Mouse (Mus musculus) liver, adult 2 months (tissue): Measurements from ENCODE around the gene H2al1a.
"Not testable (repeated sequence)": the region's sequence is repeated elsewhere in the genome, so short reads cannot be mapped to it uniquely, and the experiment has no call there.

Source experiments
- CTCF ChIP-seq: fragments of 200-500 bp; IDR thresholded peaks from 2 replicates; pipeline ENCODE4 v1.5.1; 2011; ENCODE audit warnings: low read depth, low read length, control low read depth
- POLR2A ChIP-seq: fragments of 200-500 bp; IDR thresholded peaks from 2 replicates; pipeline ENCODE4 v1.6.1; 2011; ENCODE audit warnings: low read length, control low read depth; ENCODE audit not compliant: insufficient read depth; ENCODE audit errors: extremely low read depth

DNA sequence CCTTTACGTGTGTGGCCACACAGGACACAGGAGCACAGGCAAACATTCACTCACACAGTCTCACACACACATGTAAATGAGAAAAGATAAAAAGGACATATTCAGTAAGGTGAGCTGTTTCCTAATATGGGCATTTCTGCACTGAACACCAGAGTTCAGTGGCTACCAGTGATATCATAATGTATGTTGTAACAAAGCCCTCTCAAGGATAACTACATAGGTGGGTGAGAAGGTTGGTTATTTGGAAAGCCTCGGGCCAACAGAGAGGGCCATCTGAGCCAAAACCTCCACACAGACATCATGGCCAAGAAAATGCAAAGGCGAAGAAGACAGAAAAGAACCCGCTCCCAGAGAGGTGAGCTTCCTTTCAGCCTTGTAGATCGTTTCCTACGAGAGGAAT, 6.3 kb downstream of the H2al1a start, which contains the start of gene H2al1c:
- TF ChIP-seq CTCF, POLR2A: not testable (repeated sequence)
